Mouse (Mus musculus): Measurements from ENCODE around the gene Mex3b. TPM values are rescaled to one million over a fixed set of nuclear protein-coding genes. Genes with fewer than 3 reads are reported as not detected.

Mex3b gene
- polyA plus RNA-seq, 1 experiment from 2014 or later, result 15.6 TPM

- Histone ChIP-seq H3K9me3 (replicated peaks) (no peaks in the 10 kb centered on the region), H3K27me3 (replicated peaks) (no peaks in the 10 kb centered on the region), H3K9ac (peak overlapping the region; percentile 93), H3K4me2 (peak overlapping the region; percentile 92), H3K4me3 (peak overlapping the region; percentile 73), H3K27ac (ENCODE audit: poor library complexity, severe bottlenecking) (peak overlapping the region; percentile 96), H3K36me3 (peaks cover 18% of the 10 kb centered on the region), H3K4me1 (replicated peaks) (peaks cover 24% of the 10 kb centered on the region)
- WGBS, result under 1% methylated on average over 56 of the region's 56 CpGs
- ATAC-seq (ENCODE audit: insufficient number of reproducible peaks, low FRiP score), result no peak
These were observed 1.4 kb downstream of the Mex3b start for GRCm38 (mm10) chr7:82868309-82869230.

DNA sequence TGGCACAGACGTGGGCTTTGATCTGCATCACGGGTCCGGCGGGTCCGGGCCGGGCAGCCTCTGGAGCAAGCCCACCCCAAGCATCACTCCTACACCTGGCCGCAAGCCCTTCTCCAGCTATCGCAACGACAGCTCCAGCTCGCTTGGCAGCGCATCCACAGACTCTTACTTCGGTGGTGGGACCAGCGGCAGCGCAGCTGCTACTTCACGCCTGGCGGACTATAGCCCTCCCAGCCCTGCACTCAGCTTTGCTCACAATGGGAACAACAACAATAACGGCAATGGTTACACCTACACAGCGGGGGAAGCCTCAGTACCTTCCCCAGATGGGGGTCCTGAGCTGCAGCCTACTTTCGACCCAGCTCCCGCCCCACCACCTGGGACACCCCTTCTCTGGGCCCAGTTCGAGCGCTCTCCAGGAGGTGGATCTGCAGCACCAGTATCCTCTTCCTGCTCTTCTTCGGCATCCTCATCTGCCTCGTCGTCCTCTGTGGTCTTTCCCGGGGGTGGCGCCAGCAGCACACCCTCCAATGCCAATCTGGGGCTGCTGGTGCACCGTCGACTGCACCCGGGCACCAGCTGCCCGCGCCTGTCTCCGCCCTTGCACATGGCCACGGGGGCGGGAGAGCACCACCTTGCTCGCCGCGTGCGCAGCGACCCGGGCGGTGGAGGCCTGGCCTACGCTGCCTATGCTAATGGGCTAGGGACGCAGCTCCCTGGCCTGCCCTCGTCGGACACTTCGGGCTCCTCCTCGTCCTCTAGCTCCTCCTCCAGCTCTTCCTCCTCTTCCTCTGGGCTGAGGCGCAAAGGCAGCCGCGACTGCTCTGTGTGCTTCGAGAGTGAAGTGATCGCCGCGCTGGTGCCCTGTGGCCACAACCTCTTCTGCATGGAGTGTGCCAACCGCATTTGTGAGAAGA is 2.4 kb downstream of the Mex3b start:
- no peaks in the 10 kb centered on the region for H3K27me3 ChIP-seq (replicated peaks)
- no peaks in the 10 kb centered on the region for H3K9me3 ChIP-seq (replicated peaks)
- H3K27ac ChIP-seq (ENCODE audit: poor library complexity, severe bottlenecking), result peak overlapping the region; percentile 96
- no peak for ATAC-seq (ENCODE audit: insufficient number of reproducible peaks, low FRiP score)
- 5% methylated on average over 56 of the region's 56 CpGs for WGBS
- H3K36me3 ChIP-seq, result peaks cover 18% of the 10 kb centered on the region
- H3K4me3 ChIP-seq, result peak overlapping the region; percentile 73
- peak overlapping the region; percentile 92 for H3K4me2 ChIP-seq
- peak overlapping the region; percentile 93 for H3K9ac ChIP-seq
- H3K4me1 ChIP-seq (replicated peaks), result peaks cover 24% of the 10 kb centered on the region

- Histone ChIP-seq H3K36me3 (peaks cover 18% of the 10 kb centered on the region), H3K4me3 (peak overlapping the region; percentile 73), H3K27me3 (replicated peaks) (no peaks in the 10 kb centered on the region), H3K27ac (ENCODE audit: poor library complexity, severe bottlenecking) (peak overlapping the region; percentile 96), H3K4me2 (peak overlapping the region; percentile 92), H3K9me3 (replicated peaks) (no peaks in the 10 kb centered on the region), H3K4me1 (replicated peaks) (peaks cover 24% of the 10 kb centered on the region), H3K9ac (peak overlapping the region; percentile 93)
- 28% methylated on average over 18 of the region's 18 CpGs for WGBS
- ATAC-seq (ENCODE audit: insufficient number of reproducible peaks, low FRiP score), result no peak
These were observed 3.0 kb downstream of the Mex3b start for GRCm38 (mm10) chr7:82870148-82870513.

GRCm38 (mm10) chr7:82876551-82876950 is 9.4 kb downstream of the Mex3b start:
- Histone ChIP-seq H3K4me2 (no peak overlapping the region), H3K9me3 (replicated peaks) (0 out of 2 replicates have a peak, but pooled peaks cover 3% of the 10 kb centered on the region), H3K27ac (ENCODE audit: poor library complexity, severe bottlenecking) (no peak overlapping the region), H3K27me3 (replicated peaks) (no peaks in the 10 kb centered on the region), H3K4me3 (no peak overlapping the region), H3K4me1 (replicated peaks) (peaks cover 13% of the 10 kb centered on the region), H3K36me3 (no peaks in the 10 kb centered on the region), H3K9ac (no peak overlapping the region)
- no peak for ATAC-seq (ENCODE audit: insufficient number of reproducible peaks, low FRiP score)
- 68% methylated on average over 5 of the region's 5 CpGs for WGBS

- no peaks in the 10 kb centered on the region for H3K27me3 ChIP-seq (replicated peaks)
- ATAC-seq (ENCODE audit: insufficient number of reproducible peaks, low FRiP score), result no peak
- no peak overlapping the region for H3K4me2 ChIP-seq
- H3K4me3 ChIP-seq, result no peak overlapping the region
- no peaks in the 10 kb centered on the region for H3K36me3 ChIP-seq
- 88% methylated on average over 5 of the region's 5 CpGs for WGBS
- no peak overlapping the region for H3K27ac ChIP-seq (ENCODE audit: poor library complexity, severe bottlenecking)
- peaks cover 6% of the 10 kb centered on the region for H3K4me1 ChIP-seq (replicated peaks)
- H3K9me3 ChIP-seq (replicated peaks), result 0 out of 2 replicates have a peak, but pooled peaks cover 3% of the 10 kb centered on the region
- no peak overlapping the region for H3K9ac ChIP-seq
These were observed 12.9 kb downstream of the Mex3b start for GRCm38 (mm10) chr7:82880016-82880415.

- Histone ChIP-seq H3K9ac (no peak overlapping the region), H3K36me3 (no peaks in the 10 kb centered on the region), H3K27me3 (replicated peaks) (no peaks in the 10 kb centered on the region), H3K4me1 (replicated peaks) (peaks cover 6% of the 10 kb centered on the region), H3K4me3 (no peak overlapping the region), H3K27ac (ENCODE audit: poor library complexity, severe bottlenecking) (no peak overlapping the region), H3K9me3 (replicated peaks) (0 out of 2 replicates have a peak, but pooled peaks cover 3% of the 10 kb centered on the region), H3K4me2 (no peak overlapping the region)
- ATAC-seq (ENCODE audit: insufficient number of reproducible peaks, low FRiP score), result no peak
- 84% methylated on average over 5 of the region's 5 CpGs for WGBS
These were observed 13.6 kb downstream of the Mex3b start for GRCm38 (mm10) chr7:82880700-82881099.

GRCm38 (mm10) chr7:82890317-82890850 is 23.3 kb downstream of the Mex3b start:
- H3K4me3 ChIP-seq, result no peak overlapping the region
- H3K9me3 ChIP-seq (replicated peaks), result no peaks in the 10 kb centered on the region
- peaks cover 27% of the 10 kb centered on the region for H3K4me1 ChIP-seq (replicated peaks)
- no peaks in the 10 kb centered on the region for H3K27me3 ChIP-seq (replicated peaks)
- ATAC-seq (ENCODE audit: insufficient number of reproducible peaks, low FRiP score), result no peak
- no peaks in the 10 kb centered on the region for H3K36me3 ChIP-seq
- no peak overlapping the region for H3K9ac ChIP-seq
- no peak overlapping the region for H3K27ac ChIP-seq (ENCODE audit: poor library complexity, severe bottlenecking)
- H3K4me2 ChIP-seq, result no peak overlapping the region
- 59% methylated on average over 6 of the region's 6 CpGs for WGBS

- H3K36me3 ChIP-seq, result no peaks in the 10 kb centered on the region
- 0 out of 2 replicates have a peak, but pooled peaks have one; percentile 39 for ATAC-seq (ENCODE audit: insufficient number of reproducible peaks, low FRiP score)
- H3K4me2 ChIP-seq, result no peak overlapping the region
- H3K4me1 ChIP-seq (replicated peaks), result peaks cover 28% of the 10 kb centered on the region
- no peak overlapping the region for H3K27ac ChIP-seq (ENCODE audit: poor library complexity, severe bottlenecking)
- H3K9me3 ChIP-seq (replicated peaks), result no peaks in the 10 kb centered on the region
- no peaks in the 10 kb centered on the region for H3K27me3 ChIP-seq (replicated peaks)
- H3K4me3 ChIP-seq, result no peak overlapping the region
- 3% methylated on average over 1 of the region's 1 CpGs for WGBS
- H3K9ac ChIP-seq, result no peak overlapping the region
These were observed 23.9 kb downstream of the Mex3b start for GRCm38 (mm10) chr7:82890875-82891515.

GRCm38 (mm10) chr7:82894366-82894765 is 27.2 kb downstream of the Mex3b start:
- WGBS, result 11% methylated on average over 1 of the region's 1 CpGs
- H3K4me1 ChIP-seq (replicated peaks), result peaks cover 28% of the 10 kb centered on the region

GRCm38 (mm10) chr7:82895606-82896005 is 28.5 kb downstream of the Mex3b start:
- Histone ChIP-seq H3K4me1 (replicated peaks) (peaks cover 15% of the 10 kb centered on the region), H3K27ac (ENCODE audit: poor library complexity, severe bottlenecking) (no peak overlapping the region), H3K36me3 (no peaks in the 10 kb centered on the region), H3K9ac (no peak overlapping the region), H3K27me3 (replicated peaks) (no peaks in the 10 kb centered on the region), H3K4me2 (no peak overlapping the region), H3K4me3 (no peak overlapping the region), H3K9me3 (replicated peaks) (no peaks in the 10 kb centered on the region)
- 54% methylated on average over 2 of the region's 2 CpGs for WGBS
- ATAC-seq (ENCODE audit: insufficient number of reproducible peaks, low FRiP score), result no peak

More at GRCm38 (mm10) chr7:82894366-82894765, 27.2 kb downstream of the Mex3b start:
- H3K4me3 ChIP-seq, result no peak overlapping the region
- no peak overlapping the region for H3K27ac ChIP-seq (ENCODE audit: poor library complexity, severe bottlenecking)
- H3K27me3 ChIP-seq (replicated peaks), result no peaks in the 10 kb centered on the region
- no peak for ATAC-seq (ENCODE audit: insufficient number of reproducible peaks, low FRiP score)
- no peaks in the 10 kb centered on the region for H3K9me3 ChIP-seq (replicated peaks)
- no peak overlapping the region for H3K4me2 ChIP-seq
- H3K36me3 ChIP-seq, result no peaks in the 10 kb centered on the region
- H3K9ac ChIP-seq, result no peak overlapping the region
